Mouse (Mus musculus) heart, adult 9 months (tissue): ENCODE results near the gene Slc1a4.

Experiments used
- DNase-seq, 2 experiments: peaks; one replicate each; pipeline ENCODE4 v3.0.0; 2022; ENCODE audit warnings: low spot score in 2 of 2

The Slc1a4 gene

DNA sequence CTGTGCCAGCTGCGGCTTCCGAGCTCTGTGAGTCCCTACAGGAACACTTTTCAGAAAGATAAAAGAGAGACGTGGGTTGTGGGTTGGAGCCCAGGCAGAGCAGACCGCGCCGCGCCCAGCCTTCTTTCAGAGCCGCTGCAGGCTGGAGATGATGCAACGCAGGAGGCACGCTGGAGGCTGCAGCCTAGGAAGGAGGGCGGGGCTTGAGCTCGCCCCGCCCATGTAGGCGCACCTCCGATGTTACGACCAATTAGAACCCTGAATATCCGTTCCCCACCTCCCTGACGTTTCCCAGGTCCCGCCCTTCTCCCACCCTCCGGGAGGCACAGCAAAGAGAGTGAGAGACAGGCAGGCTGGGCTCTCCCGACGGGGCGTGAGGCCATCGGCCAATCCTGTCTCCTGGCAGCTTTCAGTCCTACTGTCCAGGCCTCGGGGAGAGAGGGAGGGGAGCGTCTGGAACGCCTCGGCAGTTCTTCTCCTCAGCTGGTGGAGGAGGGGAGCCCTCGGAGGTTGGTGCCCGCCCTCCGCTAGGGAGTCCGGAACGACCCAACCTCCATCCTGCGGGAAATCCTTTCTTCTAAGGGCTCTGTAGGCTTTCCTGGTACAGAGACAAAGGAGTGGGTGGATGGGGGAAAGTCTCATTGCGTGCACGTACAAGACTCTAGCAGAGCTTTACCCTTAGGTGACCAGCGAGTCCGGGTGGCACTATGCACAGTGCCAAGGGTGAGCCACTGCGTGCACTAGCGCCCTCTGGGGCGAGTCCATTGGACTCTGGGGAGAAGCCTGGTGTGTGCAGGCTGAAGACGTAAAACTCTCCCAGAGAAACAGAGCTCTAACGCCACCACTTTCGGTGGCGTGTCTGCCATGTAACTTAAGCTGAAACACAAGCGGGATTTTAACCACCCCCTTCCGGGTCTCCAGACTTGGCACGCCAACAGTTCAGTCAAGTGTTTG is at the start of gene Slc1a4:
TSS of gene Slc1a4 (minus strand) at position 153 of the 954 bp plus-strand sequence.
- DNase-seq: peak; percentile 94 to 95

DNA sequence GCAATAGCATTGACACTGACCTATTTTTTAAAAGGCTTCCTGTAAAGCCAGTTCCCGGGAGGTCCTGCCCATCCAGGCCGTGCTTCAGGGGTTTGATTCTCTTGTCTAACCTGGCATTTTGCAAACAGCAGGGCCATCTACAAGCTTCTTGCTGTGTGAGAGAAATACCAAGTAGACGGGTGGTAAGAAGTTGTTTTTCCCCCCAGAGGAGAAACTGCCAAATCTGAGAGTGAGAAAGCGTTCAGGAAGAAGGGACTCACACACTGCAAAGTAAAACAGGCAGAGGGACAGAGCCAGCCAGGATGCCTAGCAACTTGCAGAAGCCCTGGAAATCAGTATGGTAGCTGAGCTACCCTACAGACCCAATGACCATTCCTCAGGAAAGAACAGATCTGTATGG is 47.6 kb upstream of the Slc1a4 start:
- DNase-seq: no peak

DNA sequence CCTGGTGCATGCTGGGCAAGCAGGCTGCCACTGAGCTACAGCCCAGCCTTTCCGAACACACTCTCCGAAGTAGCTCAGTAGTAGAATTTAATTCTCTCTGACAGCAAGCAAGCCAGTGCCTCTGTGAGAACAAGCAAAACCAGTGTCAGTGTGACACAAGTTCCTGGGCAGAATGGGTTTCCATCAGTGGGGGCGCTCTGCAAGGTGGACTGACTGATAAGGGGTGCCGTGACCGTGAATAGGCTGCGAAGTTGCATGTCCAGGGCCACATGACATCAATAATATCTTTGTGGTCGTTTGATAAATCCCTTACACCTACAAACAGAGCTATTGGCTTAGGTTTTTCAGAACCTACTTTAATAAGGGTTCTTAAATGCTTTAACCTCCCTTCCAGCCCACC is 44.1 kb upstream of the Slc1a4 start:
- DNase-seq: no peak

DNA sequence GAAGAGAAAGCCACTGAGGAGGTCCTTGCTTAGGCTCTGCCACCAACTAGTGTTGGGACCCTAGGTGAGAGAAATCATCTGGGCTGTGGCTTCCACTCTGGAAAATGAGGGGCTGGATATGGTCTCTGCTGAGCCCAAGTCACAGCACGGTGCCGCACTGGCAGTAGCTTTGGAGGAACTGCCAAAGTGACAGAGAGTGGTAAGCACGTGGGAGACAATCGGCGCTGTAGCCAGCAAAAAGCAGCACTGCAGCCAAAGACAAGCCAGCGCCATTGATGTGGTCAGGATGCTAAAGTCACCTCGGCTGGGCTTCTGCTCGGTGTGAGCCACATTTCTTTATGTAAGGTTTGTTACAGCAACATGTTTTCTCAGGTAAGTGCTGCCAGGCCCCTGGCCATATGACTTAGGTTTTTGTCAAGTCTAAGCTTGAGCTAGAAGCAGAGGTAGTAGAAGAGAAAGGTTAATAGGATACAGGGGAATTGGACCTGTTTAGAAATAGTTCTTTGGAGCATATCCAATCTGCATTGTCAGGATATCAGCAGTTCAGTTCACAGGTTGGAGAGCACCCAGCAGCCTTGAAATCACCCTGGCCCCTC is 40.2 kb upstream of the Slc1a4 start:
- DNase-seq: peak; percentile 18 to 26

DNA sequence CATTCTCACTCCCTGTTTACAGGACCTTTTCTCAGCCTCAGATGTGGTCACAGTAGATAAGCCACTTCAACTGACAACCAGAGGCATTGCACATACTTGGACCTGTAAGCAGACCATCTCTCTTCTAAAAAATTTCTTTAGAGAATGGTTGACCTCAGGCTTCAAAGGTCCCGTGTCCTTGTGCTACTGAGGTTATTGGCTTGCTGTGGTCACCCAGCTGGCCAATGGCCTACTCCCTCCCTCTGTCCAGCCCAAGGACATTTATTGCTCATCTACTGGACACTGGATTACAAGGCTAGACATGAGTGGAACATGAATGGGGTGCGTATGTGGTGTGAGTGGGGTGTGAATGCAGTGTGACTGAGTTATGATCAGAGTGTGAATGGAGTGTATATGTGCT is 38.0 kb upstream of the Slc1a4 start:
- DNase-seq: no peak

DNA sequence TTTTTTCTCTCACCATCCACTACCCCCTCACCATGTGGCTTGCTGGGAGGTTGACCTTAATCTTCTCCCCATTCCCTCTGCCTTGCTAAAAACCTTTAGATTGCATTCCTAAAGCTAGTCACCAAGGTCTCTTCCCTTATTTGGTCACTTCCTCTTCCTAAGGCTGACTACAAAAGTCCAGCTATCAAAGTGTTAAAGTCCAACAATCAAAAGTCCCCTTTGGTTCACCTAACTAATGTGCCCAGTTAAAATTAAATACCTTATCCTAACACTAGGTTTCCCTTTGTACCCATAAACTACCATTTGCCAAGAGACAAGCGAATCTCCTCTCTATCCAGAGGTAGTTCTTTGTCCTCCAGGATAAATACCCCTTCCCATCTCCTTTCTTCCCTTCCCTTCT is 33.9 kb upstream of the Slc1a4 start:
- DNase-seq: no peak

DNA sequence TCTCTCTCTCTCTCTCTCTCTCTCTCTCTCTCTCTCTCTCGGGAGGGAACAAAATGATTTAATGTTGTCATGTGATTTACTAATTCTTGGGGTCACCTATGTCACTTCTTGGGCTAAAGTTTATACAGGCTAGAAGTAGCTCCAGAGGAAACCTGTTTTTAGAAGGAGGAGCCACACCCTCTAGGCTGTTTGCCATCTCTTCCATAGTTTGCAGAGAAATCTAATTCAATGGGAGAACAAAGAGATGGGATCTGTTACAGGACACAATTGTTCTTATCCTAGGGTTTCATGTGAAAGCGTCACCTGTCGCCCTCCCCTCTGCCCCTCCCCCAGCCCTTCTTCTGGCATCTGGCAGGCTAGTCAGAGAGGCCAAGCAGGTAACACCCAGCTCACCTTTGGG is 28.8 kb upstream of the Slc1a4 start:
- DNase-seq: no peak

DNA sequence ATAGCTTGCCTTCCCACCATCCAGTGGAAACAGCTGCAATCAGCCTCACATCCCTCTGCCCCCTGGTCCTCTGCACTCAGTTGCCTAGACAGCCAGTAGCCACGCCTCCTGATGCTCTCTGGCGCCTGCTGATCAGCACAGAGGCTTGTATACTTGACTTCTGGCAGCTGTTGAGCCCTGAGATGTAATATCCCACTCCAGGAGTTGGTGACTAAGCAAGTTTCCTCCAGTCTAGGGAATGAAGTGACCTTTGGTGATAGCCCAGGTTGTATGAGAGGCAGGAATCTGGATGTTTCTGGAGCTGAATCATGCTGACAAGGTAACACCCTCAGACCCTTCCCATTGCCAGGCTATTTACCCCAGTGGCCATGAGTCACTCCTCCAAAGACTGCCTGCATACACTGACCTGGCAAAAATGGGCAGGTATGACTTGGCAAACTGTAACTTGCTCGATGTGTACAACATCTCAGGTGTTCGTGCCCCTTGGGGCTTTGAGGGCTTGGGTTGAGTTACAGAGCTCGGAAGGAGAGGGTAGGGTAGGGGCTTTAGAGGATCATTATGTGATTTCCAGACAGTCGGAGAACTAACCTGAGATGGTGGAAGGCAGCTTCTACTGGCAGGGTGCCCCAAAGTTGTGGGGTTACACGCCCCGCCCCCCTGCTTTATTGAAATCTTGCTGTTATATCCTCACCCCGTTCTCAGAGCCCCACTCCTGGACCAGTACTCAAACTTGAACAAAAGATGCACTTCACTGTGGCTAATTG is 25.4 kb upstream of the Slc1a4 start:
- DNase-seq: no peak

DNA sequence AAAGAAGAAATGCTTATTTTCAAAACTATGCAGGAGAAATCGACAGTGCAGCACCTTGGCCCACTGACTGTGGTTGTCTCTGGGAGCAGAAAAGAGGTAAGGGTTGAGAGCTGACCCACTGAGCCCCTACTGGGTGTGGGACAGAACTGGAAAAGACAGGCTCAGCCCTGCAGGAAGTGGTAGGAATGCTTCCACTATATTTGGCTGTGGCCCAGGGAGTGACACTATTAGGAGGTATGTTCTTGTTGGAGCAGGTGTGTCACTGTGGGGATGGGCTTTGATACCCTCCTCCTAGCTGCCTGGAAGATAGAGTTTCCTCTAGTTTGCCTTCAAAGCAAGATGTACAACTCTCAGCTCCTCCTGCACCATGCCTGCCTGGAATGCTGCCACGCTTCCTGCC is 16.0 kb upstream of the Slc1a4 start:
- no peak for DNase-seq

DNA sequence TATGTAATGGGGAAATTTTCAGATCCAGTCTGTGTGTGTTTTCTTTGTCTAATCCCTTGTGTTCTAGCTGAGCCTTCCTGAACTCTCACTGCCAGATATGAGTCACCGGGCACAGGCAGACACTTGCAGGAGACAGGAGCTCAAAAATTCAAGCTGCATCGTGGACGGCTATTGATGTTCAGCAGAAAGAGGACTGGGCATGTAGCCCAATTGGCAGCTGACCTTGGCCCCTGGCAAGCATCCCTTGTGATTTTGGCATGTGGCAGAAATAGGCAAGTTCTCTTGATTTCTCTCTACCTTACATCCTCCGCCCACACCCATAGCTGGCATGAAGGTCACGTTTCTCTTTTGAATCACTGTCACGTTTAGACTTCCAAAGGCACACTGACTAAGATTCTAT is 15.0 kb upstream of the Slc1a4 start:
- peak; percentile 28 to 68 for DNase-seq

DNA sequence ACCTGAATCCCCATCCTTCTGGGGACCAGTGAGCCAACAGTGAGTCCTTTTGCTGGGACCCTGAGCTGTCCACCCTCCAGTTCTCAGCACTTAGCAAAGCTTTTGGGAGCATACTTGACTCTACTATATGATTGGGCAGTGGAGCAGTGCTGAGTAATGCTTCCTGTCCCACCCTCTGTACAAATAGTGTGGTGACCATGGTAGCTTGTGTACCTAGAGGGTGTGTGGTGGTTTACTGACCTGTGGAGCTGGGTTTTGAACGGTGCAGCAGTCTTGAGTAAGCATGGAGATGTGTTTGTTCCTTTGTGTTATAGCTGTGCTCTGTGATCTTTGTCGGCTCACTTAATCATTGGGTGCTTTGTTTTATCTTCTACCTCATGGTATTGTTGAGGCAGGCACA is 13.9 kb upstream of the Slc1a4 start:
- DNase-seq: no peak

DNA sequence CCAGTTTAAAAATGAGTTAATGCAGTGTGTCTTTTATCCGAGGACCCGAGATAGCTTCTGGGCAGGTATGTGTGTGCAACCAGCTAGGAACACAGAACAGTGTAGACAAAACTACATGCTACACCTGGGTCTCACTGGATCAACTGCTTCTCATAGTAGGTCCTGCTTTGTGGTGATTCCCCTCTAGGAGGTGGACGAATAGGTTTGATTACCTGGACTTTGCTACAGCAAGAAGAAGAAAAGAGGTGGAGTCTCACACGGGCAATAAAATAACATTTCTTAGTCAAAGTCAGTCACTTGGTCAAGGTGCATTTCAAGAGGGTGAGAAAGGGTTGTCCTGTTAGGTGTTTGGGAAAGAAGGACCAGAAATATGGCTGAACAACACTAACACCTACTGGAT is 11.4 kb upstream of the Slc1a4 start:
- no peak for DNase-seq

DNA sequence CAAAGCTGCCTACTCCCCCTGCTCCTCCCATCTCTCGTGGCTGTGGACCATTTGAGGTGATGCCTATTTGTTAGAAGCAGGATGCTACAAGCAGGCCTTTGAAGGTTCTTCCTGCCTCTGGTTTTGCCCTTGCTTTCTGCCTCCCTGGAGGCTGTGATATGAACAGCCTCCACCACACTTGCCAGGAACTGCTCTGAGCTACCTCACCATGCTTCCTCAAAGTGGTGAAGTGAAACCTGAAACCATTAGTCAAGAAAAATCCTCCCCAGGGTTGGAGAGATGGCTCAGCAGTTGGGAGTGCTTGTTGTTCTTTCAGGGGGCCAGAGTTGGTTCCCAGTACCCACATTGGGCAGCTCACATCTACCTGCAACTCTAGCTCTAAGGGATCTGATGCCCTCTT is 9.1 kb upstream of the Slc1a4 start:
- no peak for DNase-seq

DNA sequence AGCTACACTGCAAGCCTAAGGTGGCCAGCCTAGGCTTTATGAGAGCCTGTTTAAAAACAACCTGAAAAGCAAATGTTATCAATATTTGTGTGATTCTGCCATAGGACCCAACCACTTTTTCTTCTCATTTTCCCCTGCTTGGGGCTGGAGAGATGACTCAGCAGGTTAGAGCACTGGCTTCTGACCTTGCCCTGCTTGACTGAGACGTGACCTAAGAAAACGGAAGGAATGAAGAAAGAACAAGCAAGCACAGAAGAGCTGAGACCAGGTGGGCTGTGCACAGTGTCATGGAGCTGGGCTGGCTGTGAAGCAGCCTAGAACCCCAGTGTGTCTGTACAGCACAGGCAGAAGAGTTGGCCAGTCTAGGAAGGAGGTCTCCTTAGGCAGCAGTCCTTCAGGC is 6.2 kb upstream of the Slc1a4 start:
- no peak for DNase-seq

DNA sequence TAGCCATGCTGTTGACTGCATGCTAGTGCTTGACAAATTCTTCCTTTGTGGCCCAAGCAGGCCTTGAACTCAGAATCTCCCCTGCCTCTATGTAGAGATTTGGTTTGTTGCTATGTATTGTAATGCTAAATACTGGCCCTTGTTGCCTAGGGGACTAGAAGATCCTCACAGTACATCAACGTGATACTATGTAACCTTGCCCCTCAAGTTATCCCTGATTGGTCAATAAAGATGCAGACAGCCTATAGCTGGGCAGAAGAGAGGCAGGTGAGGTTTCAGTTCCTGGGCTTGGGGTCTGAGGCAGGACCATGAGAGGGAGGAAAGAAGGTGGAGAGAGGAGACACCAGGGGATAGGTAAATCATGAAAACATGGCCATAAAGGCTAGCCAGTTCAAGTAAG is 1.8 kb upstream of the Slc1a4 start:
- DNase-seq: no peak

DNA sequence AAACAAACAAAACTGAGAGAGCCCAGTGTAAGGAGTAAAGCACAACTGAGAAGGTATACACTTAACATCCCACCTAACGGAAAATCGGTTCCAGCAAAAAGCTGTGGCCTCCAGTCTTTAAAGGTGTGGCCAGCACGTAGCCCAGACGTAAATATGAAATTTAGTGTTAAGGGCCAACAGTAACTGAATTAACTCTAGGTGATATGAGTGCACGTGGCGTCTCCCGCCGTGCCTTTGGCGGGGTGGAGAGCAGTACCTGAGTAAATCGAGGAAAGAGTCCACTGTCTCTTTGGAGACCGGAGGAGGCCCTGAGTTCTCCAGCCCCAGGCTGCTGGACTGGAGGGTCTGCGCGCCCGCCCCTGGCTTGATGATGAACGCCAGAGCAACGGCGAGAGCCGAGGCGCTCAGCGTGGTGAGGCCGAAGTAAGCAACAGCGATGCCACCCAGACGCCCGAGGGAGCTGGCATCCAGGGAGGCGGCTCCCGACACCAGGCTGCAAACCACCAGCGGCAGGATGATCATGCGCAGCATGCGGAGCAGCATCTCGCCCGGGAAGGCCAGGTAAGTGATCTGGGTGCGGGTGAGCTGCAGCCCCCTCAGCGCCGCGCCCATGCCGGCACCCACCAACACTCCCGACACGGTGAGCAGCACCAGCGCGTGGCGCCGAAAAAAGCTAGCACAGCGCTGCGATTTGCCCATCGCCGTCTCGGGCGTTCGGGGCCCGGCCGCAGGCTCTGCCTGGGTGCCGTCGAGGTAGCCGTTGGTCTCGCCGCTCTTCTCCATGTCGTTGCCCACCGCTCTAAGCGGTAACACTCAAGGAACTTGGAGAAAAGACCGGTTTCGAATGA is 599 bp downstream of the Slc1a4 start:
- DNase-seq: peak; percentile 7 to 15

DNA sequence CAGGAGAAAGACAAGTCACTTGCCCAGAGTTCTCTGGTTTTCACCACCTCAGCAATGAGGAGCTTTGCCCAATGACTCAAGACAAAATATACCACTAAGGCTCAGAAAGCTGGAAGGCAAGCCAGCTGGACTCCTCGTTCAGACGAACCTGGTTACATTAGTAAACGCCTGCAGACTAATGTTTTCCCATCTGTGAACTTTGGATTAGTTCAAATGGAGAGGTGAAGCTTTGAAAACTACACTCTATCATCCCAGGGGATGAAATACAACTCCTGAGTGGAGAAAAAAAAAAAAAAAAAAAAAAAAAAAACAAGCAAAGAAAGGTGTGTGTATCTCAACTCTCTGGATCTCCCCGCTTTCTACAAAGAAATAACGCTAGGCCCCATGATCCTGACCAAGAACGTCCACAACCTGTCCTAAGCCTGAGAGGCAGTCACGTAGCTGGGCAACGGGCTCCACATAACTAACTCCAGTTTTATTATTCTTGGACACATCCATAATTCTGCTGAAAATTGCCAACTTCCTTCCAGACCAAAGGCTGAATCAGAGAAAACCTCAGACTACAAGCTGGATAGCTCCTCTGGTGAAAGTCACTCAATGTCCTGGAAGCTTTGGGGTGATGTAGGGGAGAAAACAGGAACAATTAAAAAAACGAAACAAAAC is 1.4 kb downstream of the Slc1a4 start:
- no peak for DNase-seq

DNA sequence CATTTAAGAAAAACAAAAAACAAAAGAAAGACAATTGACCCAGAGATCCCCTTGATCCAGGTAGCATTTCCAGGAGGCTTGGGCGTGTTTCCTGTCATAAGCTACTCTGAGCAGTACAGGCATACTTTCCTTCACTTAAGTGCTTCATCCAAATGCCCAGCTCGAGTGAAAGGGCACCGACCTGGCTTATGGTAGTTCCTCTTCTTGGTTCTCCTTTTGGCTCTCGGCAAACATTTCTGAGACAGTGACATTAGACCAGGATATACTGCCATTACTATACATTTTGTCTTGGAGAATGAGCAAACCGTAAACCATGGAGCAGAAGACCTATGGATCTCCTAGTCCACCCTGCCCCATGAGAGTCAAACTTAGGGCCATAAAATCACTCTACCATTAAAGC is 2.8 kb downstream of the Slc1a4 start:
- no peak for DNase-seq

DNA sequence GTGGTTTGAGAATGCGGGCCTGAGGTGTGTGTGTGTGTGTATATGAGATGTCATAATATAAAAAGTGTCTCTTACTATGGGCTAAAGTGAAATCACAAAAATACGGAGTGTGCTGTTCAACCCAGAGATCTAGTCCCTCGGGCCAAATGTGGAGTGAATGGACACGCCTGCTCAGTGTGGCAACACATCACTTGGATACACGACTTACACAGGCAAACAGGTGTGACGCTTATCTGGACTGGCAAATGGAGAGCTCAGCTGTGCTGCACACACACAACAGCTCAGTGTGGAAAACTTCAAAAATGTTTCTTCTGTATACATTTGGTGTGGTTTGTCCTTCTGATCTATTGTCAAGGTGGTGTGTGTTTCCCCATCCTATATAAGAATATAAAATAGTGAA is 3.7 kb downstream of the Slc1a4 start:
- DNase-seq: no peak

DNA sequence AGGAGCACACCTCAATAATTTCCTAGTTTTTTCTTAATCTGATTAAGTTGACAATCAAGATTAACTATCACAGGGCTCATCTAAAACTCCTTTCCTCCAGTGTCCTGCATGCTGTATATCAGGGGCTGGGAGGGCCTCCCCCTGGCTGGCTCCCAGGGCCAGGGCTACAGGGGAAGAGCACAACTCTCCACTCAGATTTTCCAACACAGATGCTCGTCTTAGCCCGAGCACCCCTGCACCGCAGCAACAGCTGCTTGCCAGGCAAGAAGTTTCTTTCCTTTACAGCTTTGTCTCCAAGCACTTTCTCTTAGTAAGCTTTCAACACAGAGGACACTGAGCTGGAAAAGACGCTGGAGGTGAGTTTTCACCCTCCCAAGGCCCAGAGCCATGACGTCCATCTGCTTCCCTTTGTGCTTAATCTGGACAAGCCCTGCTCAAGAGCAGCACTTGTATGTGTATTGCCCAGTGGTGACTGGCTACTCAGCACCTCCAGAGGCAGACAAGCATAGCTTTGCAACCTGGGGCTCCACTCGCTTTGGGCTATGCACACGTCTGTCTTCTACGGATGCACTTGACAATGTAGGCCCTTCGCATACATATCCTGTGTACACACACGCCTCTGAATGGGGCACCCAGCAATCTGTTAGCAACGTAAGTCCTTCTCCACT is 6.1 kb downstream of the Slc1a4 start:
- no peak for DNase-seq
